Mouse (Mus musculus): ENCODE measurements around the gene Olfr694. TPM values are rescaled to one million over a fixed set of nuclear protein-coding genes. Genes with fewer than 3 reads are reported as not detected.

Gene Olfr694
- polyA plus RNA-seq, 1 experiment from 2014 or later: not detected

GRCm38 (mm10) chr7:106645261-106645660 lies 46.4 kb downstream of the Olfr694 start:
- Histone ChIP-seq H3K9me3 (replicated peaks) (no peaks in the 10 kb centered on the region), H3K36me3 (no peaks in the 10 kb centered on the region), H3K4me3 (no peak overlapping the region), H3K4me1 (no peaks in the 10 kb centered on the region), H3K27ac (no peak overlapping the region), H3K27me3 (ENCODE audit: low read depth, poor library complexity, severe bottlenecking) (no peaks in the 10 kb centered on the region)
- no peak for DNase-seq (ENCODE audit: low spot score)
- 86% methylated on average over 1 of the region's 1 CpGs for WGBS

DNA sequence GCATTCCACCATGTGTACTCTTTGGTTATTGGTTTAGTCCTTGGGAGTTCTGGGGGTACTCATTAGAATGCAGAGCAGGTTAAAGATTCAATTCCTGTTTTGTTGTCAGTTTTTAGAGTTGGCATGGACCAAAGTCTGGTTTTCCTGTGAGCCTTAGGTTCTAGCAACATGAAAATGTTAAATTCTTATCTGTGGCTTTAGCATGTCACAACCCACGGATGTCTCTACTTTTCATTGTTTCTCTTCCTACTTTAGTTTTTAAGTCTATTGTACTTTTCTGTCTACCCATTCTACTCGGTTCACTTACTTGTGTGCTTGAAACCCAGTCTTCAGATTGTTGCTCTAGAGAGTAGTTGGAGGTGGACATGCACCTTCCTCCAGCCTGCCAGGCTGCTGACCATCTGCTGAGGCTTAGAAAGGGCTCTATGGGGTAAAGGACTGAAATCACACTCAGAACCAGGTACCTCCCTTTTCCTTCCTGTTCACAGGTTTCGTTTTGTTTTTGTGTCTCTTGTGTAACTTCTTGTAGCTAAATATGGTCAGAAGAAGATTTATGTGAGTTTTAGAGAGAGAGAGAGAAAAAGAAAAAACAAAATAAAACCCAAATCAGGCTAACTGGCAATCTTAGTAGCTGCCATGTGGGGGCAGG lies 47.3 kb downstream of the Olfr694 start:
- no peaks in the 10 kb centered on the region for H3K4me1 ChIP-seq
- no peaks in the 10 kb centered on the region for H3K27me3 ChIP-seq (ENCODE audit: low read depth, poor library complexity, severe bottlenecking)
- H3K36me3 ChIP-seq: no peaks in the 10 kb centered on the region
- H3K9me3 ChIP-seq (replicated peaks): no peaks in the 10 kb centered on the region
- no peak for DNase-seq (ENCODE audit: low spot score)
- 77% methylated on average over 3 of the region's 3 CpGs for WGBS
- H3K4me3 ChIP-seq: no peak overlapping the region
- H3K27ac ChIP-seq: no peak overlapping the region

DNA sequence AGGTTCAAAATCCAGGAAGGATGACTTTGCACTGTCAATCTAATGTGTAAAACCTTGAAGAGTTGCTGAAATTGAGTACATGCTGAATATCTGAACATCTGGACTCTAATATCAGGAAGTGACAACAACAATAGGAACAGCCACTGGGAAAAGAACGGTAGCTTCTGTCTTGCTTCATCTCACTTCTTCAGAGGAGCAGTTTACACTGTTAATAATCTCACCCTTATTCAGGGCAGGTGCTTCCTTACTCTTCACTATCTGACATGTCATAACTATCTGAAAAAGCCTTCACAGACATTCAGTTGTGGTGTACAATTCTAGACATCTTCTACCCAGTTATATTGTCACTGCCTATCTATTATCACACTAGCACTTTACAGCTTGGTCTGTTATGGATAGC lies 50.8 kb downstream of the Olfr694 start:
- Histone ChIP-seq H3K9me3 (replicated peaks) (no peaks in the 10 kb centered on the region), H3K4me1 (no peaks in the 10 kb centered on the region), H3K27ac (no peak overlapping the region), H3K4me3 (no peak overlapping the region), H3K27me3 (ENCODE audit: low read depth, poor library complexity, severe bottlenecking) (no peaks in the 10 kb centered on the region), H3K36me3 (no peaks in the 10 kb centered on the region)
- 91% methylated on average over 1 of the region's 1 CpGs for WGBS
- DNase-seq (ENCODE audit: low spot score): no peak

DNA sequence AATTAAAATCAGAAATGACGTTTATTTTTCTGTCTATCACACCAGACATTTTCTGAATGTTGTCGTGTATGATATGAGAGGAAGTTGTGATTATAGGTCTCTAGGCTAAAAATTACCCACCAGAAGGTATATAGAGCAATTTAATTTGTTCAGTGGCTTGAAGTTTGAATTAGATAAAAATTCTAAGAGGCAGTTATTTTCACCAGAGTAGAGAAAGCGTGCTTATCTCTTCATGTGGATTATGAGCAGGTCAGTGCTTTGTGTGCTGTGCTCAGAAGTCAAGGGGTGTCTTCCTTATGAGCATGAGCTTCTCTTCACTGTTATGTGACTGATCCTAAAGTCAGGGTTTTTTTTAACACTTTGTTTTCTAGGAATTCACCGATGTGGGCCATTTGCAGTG lies 56.1 kb downstream of the Olfr694 start:
- 92% methylated on average over 4 of the region's 4 CpGs for WGBS
- Histone ChIP-seq H3K4me1 (no peaks in the 10 kb centered on the region), H3K9me3 (replicated peaks) (no peaks in the 10 kb centered on the region), H3K27me3 (ENCODE audit: low read depth, poor library complexity, severe bottlenecking) (no peaks in the 10 kb centered on the region), H3K27ac (no peak overlapping the region), H3K4me3 (no peak overlapping the region), H3K36me3 (no peaks in the 10 kb centered on the region)
- no peak for DNase-seq (ENCODE audit: low spot score)

Other genes with a start within 250 kb of the Olfr694 start
- gene Olfr693, start 11.2 kb downstream of the Olfr694 start, polyA plus RNA-seq (2016; fragmentation: Nextera tagmentation; extraction: Ambion mirVana): not detected in 2 replicates
- gene Olfr695, start 24.6 kb upstream of the Olfr694 start, polyA plus RNA-seq (2016; fragmentation: Nextera tagmentation; extraction: Ambion mirVana): not detected in 2 replicates
- not detected in 2 replicates for gene Olfr697, start 50.6 kb upstream of the Olfr694 start, polyA plus RNA-seq (2016; fragmentation: Nextera tagmentation; extraction: Ambion mirVana)
- not detected in 2 replicates for gene Olfr698, start 63.6 kb upstream of the Olfr694 start, polyA plus RNA-seq (2016; fragmentation: Nextera tagmentation; extraction: Ambion mirVana)
- gene Olfr699, start 101.4 kb upstream of the Olfr694 start, polyA plus RNA-seq (2016; fragmentation: Nextera tagmentation; extraction: Ambion mirVana): not detected in 2 replicates
- gene Olfr700, start 117.0 kb upstream of the Olfr694 start, polyA plus RNA-seq (2016; fragmentation: Nextera tagmentation; extraction: Ambion mirVana): not detected in 2 replicates
- gene Olfr701, start 122.3 kb upstream of the Olfr694 start, polyA plus RNA-seq (2016; fragmentation: Nextera tagmentation; extraction: Ambion mirVana): not detected in 2 replicates
- not detected in 2 replicates for gene Olfr702, start 142.1 kb upstream of the Olfr694 start, polyA plus RNA-seq (2016; fragmentation: Nextera tagmentation; extraction: Ambion mirVana)
- gene Olfr703, start 151.5 kb upstream of the Olfr694 start, polyA plus RNA-seq (2016; fragmentation: Nextera tagmentation; extraction: Ambion mirVana): not detected in 2 replicates
- gene Olfr704, start 171.4 kb upstream of the Olfr694 start, polyA plus RNA-seq (2016; fragmentation: Nextera tagmentation; extraction: Ambion mirVana): not detected in 2 replicates
- not detected in 2 replicates for gene Olfr705, start 185.1 kb upstream of the Olfr694 start, polyA plus RNA-seq (2016; fragmentation: Nextera tagmentation; extraction: Ambion mirVana)
- gene Olfr706, start 196.3 kb upstream of the Olfr694 start, polyA plus RNA-seq (2016; fragmentation: Nextera tagmentation; extraction: Ambion mirVana): not detected in 2 replicates
- gene Olfr707, start 209.4 kb upstream of the Olfr694 start, polyA plus RNA-seq (2016; fragmentation: Nextera tagmentation; extraction: Ambion mirVana): not detected in 2 replicates
- not detected in 2 replicates for gene Olfr1532-ps1, start 216.2 kb upstream of the Olfr694 start, polyA plus RNA-seq (2016; fragmentation: Nextera tagmentation; extraction: Ambion mirVana)
- not detected in 2 replicates for gene Olfr709-ps1, start 240.4 kb upstream of the Olfr694 start, polyA plus RNA-seq (2016; fragmentation: Nextera tagmentation; extraction: Ambion mirVana)

Data from limb, embryonic 10.5 days (tissue).